Comparison of ENCODE assay signal across 9 mouse cellular contexts in the genomic region with DNA sequence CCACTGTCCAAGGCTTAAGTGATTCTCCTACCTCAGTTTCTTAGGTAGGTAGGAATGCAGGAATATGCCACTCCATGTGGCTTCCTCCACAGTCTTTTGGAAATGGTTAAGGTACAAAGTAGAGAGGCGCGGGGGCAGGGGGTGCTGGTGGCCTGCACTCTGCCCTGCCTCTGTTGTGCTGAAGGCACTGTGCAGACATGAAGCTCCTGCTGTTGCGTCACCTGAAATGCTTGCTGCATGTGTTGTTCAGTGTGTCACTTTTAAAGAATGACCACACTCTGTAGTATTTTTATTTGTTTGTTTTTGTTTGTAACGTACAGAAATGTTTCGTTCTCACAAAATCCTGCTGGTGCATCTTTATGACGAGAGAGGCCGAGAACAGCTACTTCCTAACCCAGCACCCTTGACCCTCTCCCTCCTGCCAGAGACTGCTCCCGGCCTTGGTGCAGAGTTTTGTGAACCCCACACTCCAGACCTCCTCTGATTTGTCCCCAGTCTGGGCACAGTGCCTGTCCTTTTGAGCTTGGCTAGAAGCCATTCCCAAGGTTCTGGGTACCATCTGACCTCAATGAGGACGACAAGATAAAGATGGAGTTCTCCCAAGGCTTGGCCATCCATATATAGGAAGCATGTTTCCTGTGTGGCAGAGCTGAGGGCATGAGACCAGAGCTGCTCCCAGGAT. TPM values are rescaled to one million over a fixed set of nuclear protein-coding genes. Genes with fewer than 3 reads are reported as not detected.
DNase-seq lines count a peak whose midpoint lies in the region; ATAC-seq and TF ChIP-seq lines count a peak whose summit lies in the region.
"Had no signal": no experiment of that assay in that cellular context is flagged by ENCODE, and none has a peak within 500 bp of the region (broad histone marks: within the 10 kb centered on the region; RNA-seq: fewer than 3 reads in every experiment).

No protein-coding gene starts in this region.

- intact Hi-C loops in gastrocnemius, adult 2 months (cut with DNase I): no loop called here

- H3K27me3 ChIP-seq in heart, embryonic 15.5 days: no peaks in the 10 kb centered on the region
- no peaks in the 10 kb centered on the region for H3K27me3 ChIP-seq in small intestine, adult 2 months (ENCODE audit: control insufficient read depth, insufficient read depth, low read length)
- H3K27me3 ChIP-seq: lung, embryonic 15.5 days had no signal

- H3K4me3 ChIP-seq in gastrocnemius, adult 2 months: no peak overlapping the region
- no peak overlapping the region for H3K4me3 ChIP-seq in heart, embryonic 15.5 days
- H3K4me3 ChIP-seq in small intestine, adult 2 months (ENCODE audit: low read depth, low read length): no peak overlapping the region
- H3K4me3 ChIP-seq: lung, embryonic 15.5 days had no signal

- no peak overlapping the region for H3K4me2 ChIP-seq in heart, embryonic 15.5 days
- H3K4me2 ChIP-seq: lung, embryonic 15.5 days had no signal

- H3K9ac ChIP-seq in heart, embryonic 15.5 days: no peak overlapping the region
- H3K9ac ChIP-seq: lung, embryonic 15.5 days had no signal

- peak overlapping the region; percentile 38 for H3K27ac ChIP-seq in gastrocnemius, adult 2 months
- peak overlapping the region; percentile 13; the same call in 1 of the 2 replicates for H3K27ac ChIP-seq in heart, embryonic 15.5 days
- H3K27ac ChIP-seq in small intestine, adult 2 months (ENCODE audit: insufficient read depth, low read depth, low read length): peak overlapping the region; percentile 63; the same call in 1 of the 2 replicates
- H3K27ac ChIP-seq: lung, embryonic 15.5 days had no signal

- H3K4me1 ChIP-seq in heart, embryonic 15.5 days (replicated peaks): peaks cover 49% of the 10 kb centered on the region
- peaks cover 3% of the 10 kb centered on the region; the same call in 1 of the 2 replicates for H3K4me1 ChIP-seq in small intestine, adult 2 months (ENCODE audit: control insufficient read depth, insufficient read depth, insufficient read length, low read length)

- peak; percentile 48; the same call in 1 of the 2 replicates for ATAC-seq in heart, embryonic 15.5 days (replicated peaks; ENCODE audit: insufficient number of reproducible peaks, insufficient read depth, low FRiP score, low read depth)
- ATAC-seq in CD4-positive, CD25-positive, alpha-beta regulatory T cell, adult 4 months: no peak

- no peaks in the 10 kb centered on the region for H3K36me3 ChIP-seq in heart, embryonic 15.5 days
- no peaks in the 10 kb centered on the region for H3K36me3 ChIP-seq in small intestine, adult 2 months (ENCODE audit: control insufficient read depth, insufficient read depth, low read length)
- H3K36me3 ChIP-seq: lung, embryonic 15.5 days had no signal

- no peak for TF ChIP-seq POLR2A in small intestine, adult 2 months (IDR thresholded peaks at IDR 0.05; ENCODE audit: low read depth, low read length)

- WGBS in heart, embryonic 15.5 days: 67% methylated on average over 9 of the region's 9 CpGs
- WGBS in small intestine, adult 2 months: 77% methylated on average over 9 of the region's 9 CpGs

- DNase-seq in gastrocnemius, adult 2 months: no peak
- DNase-seq in gastrocnemius, adult 8-10 months (ENCODE audit: low spot score in 2 of 2): no peak
- peak; percentile 47 for DNase-seq in ovary, postnatal 36 days (ENCODE audit: low spot score)
- DNase-seq in ovary, postnatal 14 days (ENCODE audit: low spot score): no peak
- no peak for DNase-seq in c-Kit-positive CD71-positive TER-119-positive erythroid progenitor cells, embryonic 14.5 days (ENCODE audit: low spot score)

- TF ChIP-seq CTCF in gastrocnemius, adult 2 months (IDR thresholded peaks at IDR 0.05): no peak
- TF ChIP-seq CTCF in small intestine, adult 2 months (IDR thresholded peaks at IDR 0.05; ENCODE audit: extremely low read depth, insufficient read length, insufficient replicate concordance, low read depth, low read length): no peak

- H3K9me3 ChIP-seq in heart, embryonic 15.5 days (replicated peaks): no peaks in the 10 kb centered on the region
- H3K9me3 ChIP-seq: lung, embryonic 15.5 days had no signal

RNA-seq across cellular contexts. Expression of gene Arvcf, which starts 35.2 kb away (rescaled TPM):
- total RNA-seq in gastrocnemius, adult 2 months (2021): 1 to 10 TPM; 7.0 to 8.9 TPM
- 10 to 100 TPM in 2 of 4 experiments, 1 to 10 TPM in 2; 7.8 to 12.7 (median 9.9) TPM for total RNA-seq in gastrocnemius, adult 8-10 months (2022)
- 28.4 and 40.0 TPM in 2 replicates for polyA plus RNA-seq in heart, embryonic 15.5 days (2015; fragmentation: Nextera tagmentation; extraction: Ambion mirVana)
- polyA plus RNA-seq in small intestine, adult 2 months (2012; rRNA removed): 10.7 and 17.1 TPM in 2 replicates
- under 1 TPM in 1 of 2 experiments, not detected in 1; 0.91 TPM for polyA plus RNA-seq in CD4-positive, CD25-positive, alpha-beta regulatory T cell, adult 4 months (2017; shearing (Covaris generic))

RNA-seq across cellular contexts. Expression of gene Tango2, which starts 35.3 kb away (rescaled TPM):
- 10 to 100 TPM; 41.8 to 59.7 TPM for total RNA-seq in gastrocnemius, adult 2 months (2021)
- 10 to 100 TPM; 29.9 to 53.4 (median 43.1) TPM for total RNA-seq in gastrocnemius, adult 8-10 months (2022)
- 61.4 and 61.5 TPM in 2 replicates for polyA plus RNA-seq in heart, embryonic 15.5 days (2015; fragmentation: Nextera tagmentation; extraction: Ambion mirVana)
- polyA plus RNA-seq in small intestine, adult 2 months (2012; rRNA removed): 32.2 and 78.0 TPM in 2 replicates
- 10 to 100 TPM; 71.4 to 94.5 TPM for polyA plus RNA-seq in CD4-positive, CD25-positive, alpha-beta regulatory T cell, adult 4 months (2017; shearing (Covaris generic))

RNA-seq across cellular contexts. Expression of gene Txnrd2, which starts 43.0 kb away (rescaled TPM):
- total RNA-seq in gastrocnemius, adult 2 months (2021): 10 to 100 TPM; 18.9 to 21.4 TPM
- 10 to 100 TPM; 17.2 to 23.5 (median 21.3) TPM for total RNA-seq in gastrocnemius, adult 8-10 months (2022)
- polyA plus RNA-seq in heart, embryonic 15.5 days (2015; fragmentation: Nextera tagmentation; extraction: Ambion mirVana): 35.3 and 37.7 TPM in 2 replicates
- 12.5 and 19.5 TPM in 2 replicates for polyA plus RNA-seq in small intestine, adult 2 months (2012; rRNA removed)
- 10 to 100 TPM; 21.7 to 26.7 TPM for polyA plus RNA-seq in CD4-positive, CD25-positive, alpha-beta regulatory T cell, adult 4 months (2017; shearing (Covaris generic))

RNA-seq across cellular contexts. Expression of gene Comt, which starts 43.5 kb away (rescaled TPM):
- total RNA-seq in gastrocnemius, adult 2 months (2021): 10 to 100 TPM; 35.4 to 43.5 TPM
- 10 to 100 TPM; 36.7 to 39.9 (median 38.5) TPM for total RNA-seq in gastrocnemius, adult 8-10 months (2022)
- 113 and 129 TPM in 2 replicates for polyA plus RNA-seq in heart, embryonic 15.5 days (2015; fragmentation: Nextera tagmentation; extraction: Ambion mirVana)
- polyA plus RNA-seq in small intestine, adult 2 months (2012; rRNA removed): 127 and 214 TPM in 2 replicates
- 10 to 100 TPM; 62.0 to 65.2 TPM for polyA plus RNA-seq in CD4-positive, CD25-positive, alpha-beta regulatory T cell, adult 4 months (2017; shearing (Covaris generic))

Comparison
In these comparisons a context has a peak if more than half of its experiments do, and no peak if none do; other contexts are left out.
1. H3K27ac ChIP-seq: peak in every context shown above with its lines; median percentile 63 in small intestine, adult 2 months; 38 in gastrocnemius, adult 2 months; 13 in heart, embryonic 15.5 days.